Mouse (Mus musculus) monocyte, adult 2 months (primary cell): ENCODE data around the gene Dok7.
A peak's percentile ranks its signal among the peaks of the same experiment; 100 is the strongest.

Source experiments
- DNase-seq, 2 experiments: peaks; one replicate each; pipeline ENCODE4 v3.0.0; 2022; ENCODE audit warnings: low spot score in 2 of 2, low read depth in 1 of 2

The Dok7 gene

GRCm38 (mm10) chr5:35112444-35112843 is 55.9 kb downstream of the Dok7 start:
- DNase-seq: no peak

- DNase-seq: no peak
Observed at GRCm38 (mm10) chr5:35116002-35116401, 59.4 kb downstream of the Dok7 start.

- no peak for DNase-seq
Observed at GRCm38 (mm10) chr5:35117633-35118032, 61.1 kb downstream of the Dok7 start.

- no peak for DNase-seq
Observed at GRCm38 (mm10) chr5:35118418-35118817, 61.9 kb downstream of the Dok7 start.

- DNase-seq: no peak
Observed at GRCm38 (mm10) chr5:35120024-35120423, 63.5 kb downstream of the Dok7 start.

- no peak for DNase-seq
Observed at GRCm38 (mm10) chr5:35129208-35129607, 72.6 kb downstream of the Dok7 start.

GRCm38 (mm10) chr5:35129767-35130191 is 73.2 kb downstream of the Dok7 start:
- DNase-seq: no peak

- no peak for DNase-seq
Observed at GRCm38 (mm10) chr5:35131237-35131636, 74.7 kb downstream of the Dok7 start.

GRCm38 (mm10) chr5:35131773-35132172 is 75.2 kb downstream of the Dok7 start:
- peak; percentile 36 to 43 for DNase-seq

- DNase-seq: no peak
Observed at GRCm38 (mm10) chr5:35132278-35132980, 75.9 kb downstream of the Dok7 start.

- no peak for DNase-seq
Observed at GRCm38 (mm10) chr5:35133468-35133867, 76.9 kb downstream of the Dok7 start.

- DNase-seq: no peak
Observed at GRCm38 (mm10) chr5:35134286-35134685, 77.7 kb downstream of the Dok7 start.

- DNase-seq: no peak
Observed at GRCm38 (mm10) chr5:35135903-35136302, 79.3 kb downstream of the Dok7 start.
